Mouse (Mus musculus) embryonic facial prominence, embryonic 13.5 days (tissue): ENCODE data around the gene Ier3. TPM values are rescaled to one million over a fixed set of nuclear protein-coding genes. Genes with fewer than 3 reads are reported as not detected.
"Not testable (repeated sequence)": the region's sequence is repeated elsewhere in the genome, so short reads cannot be mapped to it uniquely, and the experiment has no call there.

Experiments used
- ATAC-seq: fragments of 200-750 bp; cut with Nextera tagmentation; 2 replicates; pipeline ENCODE4 v1.8.0; 2017; ENCODE audit warnings: low read depth; ENCODE audit not compliant: insufficient number of reproducible peaks, insufficient read depth, low FRiP score, low TSS enrichment
- H3K27ac ChIP-seq: fragments of 300-500 bp; sonication (generic); 2 replicates; pipeline ENCODE4 v1.5.1; 2015; ENCODE audit warnings: moderate library complexity, mild to moderate bottlenecking, inconsistent platforms
- H3K27me3 ChIP-seq: fragments of 300-500 bp; sonication (generic); 2 replicates; pipeline ENCODE4 v1.6.1; 2015; ENCODE audit warnings: mild to moderate bottlenecking, inconsistent platforms
- H3K36me3 ChIP-seq: fragments of 300-500 bp; sonication (generic); 2 replicates; pipeline ENCODE4 v1.6.1; 2015; ENCODE audit warnings: mild to moderate bottlenecking, inconsistent platforms
- H3K4me1 ChIP-seq: fragments of 300-500 bp; sonication (generic); 2 replicates; pipeline ENCODE4 v1.6.1; 2015; ENCODE audit warnings: inconsistent platforms
- H3K4me2 ChIP-seq: fragments of 300-500 bp; sonication (generic); 2 replicates; pipeline ENCODE4 v1.6.1; 2015; ENCODE audit warnings: moderate library complexity, mild to moderate bottlenecking, inconsistent platforms
- H3K4me3 ChIP-seq: fragments of 300-500 bp; sonication (generic); 2 replicates; pipeline ENCODE4 v1.5.1; 2015; ENCODE audit warnings: mild to moderate bottlenecking, inconsistent platforms
- H3K9ac ChIP-seq: fragments of 300-500 bp; sonication (generic); 2 replicates; pipeline ENCODE4 v1.6.1; 2015; ENCODE audit warnings: mild to moderate bottlenecking, inconsistent platforms
- H3K9me3 ChIP-seq: fragments of 300-500 bp; sonication (generic); 2 replicates; pipeline ENCODE4 v1.6.1; 2016; ENCODE audit warnings: inconsistent platforms
- WGBS: fragments of 180-500 bp; shearing (Covaris S2); methylation state at CpG from one replicate; pipeline ENCODE4 v1.1.7; 2015; ENCODE audit warnings: mixed read lengths; 5-methylcytosine and 5-hydroxymethylcytosine counted together
- polyA plus RNA-seq: library from polyadenylated mRNA; unstranded; fragments of >200 nt; fragmentation: Nextera tagmentation; extraction: Ambion mirVana; gene quantifications from 2 replicates; pipeline ENCODE4 v1.2.1, GENCODE M21; 2015

Ier3 gene
- polyA plus RNA-seq, 1 experiment from 2014 or later = 20.1 TPM

DNA sequence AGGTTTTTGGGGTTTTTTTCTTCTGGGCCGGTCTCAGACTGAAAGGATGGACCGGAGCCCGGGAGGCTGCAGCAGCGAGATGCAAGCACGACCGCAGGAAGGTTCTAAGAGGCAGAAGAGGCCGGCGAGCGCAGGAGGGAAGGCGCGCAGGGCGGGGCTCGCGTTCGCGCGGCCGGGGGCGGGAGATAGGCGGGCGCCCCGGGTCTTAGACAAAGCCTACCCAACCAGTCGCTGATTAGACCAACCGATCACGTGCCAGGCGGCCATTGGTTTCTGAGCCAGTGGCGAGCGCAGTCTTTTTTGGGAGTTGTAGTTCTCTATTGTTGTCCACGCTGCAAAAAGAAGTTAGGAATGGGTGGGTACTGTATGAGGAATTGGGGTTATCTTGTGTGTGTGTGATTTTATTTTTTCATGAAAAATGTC is 16.6 kb downstream of the Ier3 start, which contains the start of gene Tubb5:
Gene Tubb5, minus strand, starts transcription at position 185 of the 423 bp plus-strand sequence.
- peak within 1 kb of the TSS; percentile 98 for H3K27ac ChIP-seq
- H3K4me3 ChIP-seq = peak within 1 kb of the TSS; percentile 86
- ATAC-seq = peak; percentile 83
- no peaks in the 10 kb centered on the region for H3K27me3 ChIP-seq
- peak within 1 kb of the TSS; percentile 90 for H3K4me2 ChIP-seq
- under 1% methylated on average over 29 of the region's 29 CpGs for WGBS
- H3K9ac ChIP-seq = peak within 1 kb of the TSS; percentile 99
- peaks cover 44% of the 10 kb centered on the region for H3K4me1 ChIP-seq
- H3K36me3 ChIP-seq = peaks cover 38% of the 10 kb centered on the region
- H3K9me3 ChIP-seq = no peaks in the 10 kb centered on the region

DNA sequence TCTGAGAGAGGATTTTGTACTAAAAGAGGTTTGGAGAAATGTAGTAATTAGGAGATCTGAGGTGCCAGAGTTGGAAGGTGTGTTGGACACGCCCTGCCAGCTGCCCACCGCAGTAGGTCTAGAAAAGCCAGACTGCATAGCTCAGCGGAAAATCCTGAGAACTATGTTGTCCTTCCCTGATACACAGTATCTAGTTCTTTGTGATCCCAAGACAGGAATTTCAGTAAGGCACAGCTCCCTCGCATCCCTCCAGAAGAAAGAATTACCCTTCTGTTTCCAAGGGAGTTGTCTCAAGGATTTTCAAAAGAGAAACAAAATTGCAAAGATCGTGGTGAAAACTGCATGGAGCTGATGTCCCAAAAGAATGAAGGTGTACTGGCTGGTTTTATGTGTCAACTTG is 17.1 kb downstream of the Ier3 start:
- no peaks in the 10 kb centered on the region for H3K27me3 ChIP-seq
- H3K4me2 ChIP-seq = peak overlapping the region; percentile 64
- ATAC-seq = no peak
- H3K36me3 ChIP-seq = peaks cover 34% of the 10 kb centered on the region
- H3K4me1 ChIP-seq = peaks cover 44% of the 10 kb centered on the region
- peak overlapping the region; percentile 99 for H3K9ac ChIP-seq
- no peaks in the 10 kb centered on the region for H3K9me3 ChIP-seq
- 0% methylated on average over 5 of the region's 5 CpGs for WGBS
- H3K4me3 ChIP-seq = peak overlapping the region; percentile 86
- H3K27ac ChIP-seq = peak overlapping the region; percentile 98

DNA sequence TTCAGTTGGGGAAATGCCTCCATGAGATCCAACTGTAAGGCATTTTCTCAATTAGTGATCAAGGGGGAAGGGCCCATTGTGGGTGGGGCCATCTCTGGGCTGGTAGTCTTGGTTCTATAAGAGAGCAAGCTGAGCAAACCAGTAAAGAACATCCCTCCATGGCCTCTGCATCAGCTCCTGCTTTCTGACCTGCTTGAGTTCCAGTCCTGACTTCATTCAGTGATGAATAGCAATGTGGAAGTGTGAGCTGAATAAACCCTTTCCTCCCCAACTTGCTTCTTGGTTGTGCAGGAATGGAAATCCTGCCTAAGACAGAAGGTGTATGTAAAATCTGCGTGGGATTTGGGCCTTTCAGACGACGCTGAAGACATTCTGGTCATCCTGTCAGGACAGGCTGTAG is 17.5 kb downstream of the Ier3 start:
- peaks cover 41% of the 10 kb centered on the region for H3K4me1 ChIP-seq
- not testable (repeated sequence) for ATAC-seq, H3K9me3 ChIP-seq, H3K27me3 ChIP-seq
- peak overlapping the region; percentile 86 for H3K4me3 ChIP-seq
- peak overlapping the region; percentile 99 for H3K9ac ChIP-seq
- peak overlapping the region; percentile 98 for H3K27ac ChIP-seq
- H3K36me3 ChIP-seq = peaks cover 29% of the 10 kb centered on the region
- WGBS = 42% methylated on average over 3 of the region's 3 CpGs
- peak overlapping the region; percentile 64 for H3K4me2 ChIP-seq

DNA sequence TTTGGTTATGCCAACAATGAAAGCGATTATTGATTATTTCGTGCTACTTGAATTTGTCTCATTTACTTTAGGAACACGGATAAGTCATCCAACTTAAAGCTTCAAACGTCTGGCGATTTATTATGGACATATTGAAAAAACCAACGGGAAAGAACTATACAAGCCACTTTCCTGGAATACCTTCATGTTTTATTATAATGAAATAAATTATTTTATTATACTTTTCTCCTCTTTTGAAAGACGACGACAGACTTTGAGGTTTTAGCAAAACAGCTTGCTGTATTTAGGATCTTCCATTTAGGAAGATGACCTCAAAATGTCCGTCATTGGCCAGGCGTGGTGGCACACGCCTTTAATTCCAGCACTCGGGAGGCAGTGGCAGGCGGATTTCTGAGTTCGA is 19.1 kb downstream of the Ier3 start:
- H3K27ac ChIP-seq = peak overlapping the region; percentile 65
- peaks cover 27% of the 10 kb centered on the region for H3K36me3 ChIP-seq
- peak overlapping the region; percentile 59 for H3K4me3 ChIP-seq
- H3K9ac ChIP-seq = peak overlapping the region; percentile 64
- 56% methylated on average over 14 of the region's 14 CpGs for WGBS
- H3K9me3 ChIP-seq = no peaks in the 10 kb centered on the region
- H3K4me2 ChIP-seq = peak overlapping the region; percentile 72
- no peaks in the 10 kb centered on the region for H3K27me3 ChIP-seq
- no peak for ATAC-seq
- peaks cover 26% of the 10 kb centered on the region for H3K4me1 ChIP-seq

DNA sequence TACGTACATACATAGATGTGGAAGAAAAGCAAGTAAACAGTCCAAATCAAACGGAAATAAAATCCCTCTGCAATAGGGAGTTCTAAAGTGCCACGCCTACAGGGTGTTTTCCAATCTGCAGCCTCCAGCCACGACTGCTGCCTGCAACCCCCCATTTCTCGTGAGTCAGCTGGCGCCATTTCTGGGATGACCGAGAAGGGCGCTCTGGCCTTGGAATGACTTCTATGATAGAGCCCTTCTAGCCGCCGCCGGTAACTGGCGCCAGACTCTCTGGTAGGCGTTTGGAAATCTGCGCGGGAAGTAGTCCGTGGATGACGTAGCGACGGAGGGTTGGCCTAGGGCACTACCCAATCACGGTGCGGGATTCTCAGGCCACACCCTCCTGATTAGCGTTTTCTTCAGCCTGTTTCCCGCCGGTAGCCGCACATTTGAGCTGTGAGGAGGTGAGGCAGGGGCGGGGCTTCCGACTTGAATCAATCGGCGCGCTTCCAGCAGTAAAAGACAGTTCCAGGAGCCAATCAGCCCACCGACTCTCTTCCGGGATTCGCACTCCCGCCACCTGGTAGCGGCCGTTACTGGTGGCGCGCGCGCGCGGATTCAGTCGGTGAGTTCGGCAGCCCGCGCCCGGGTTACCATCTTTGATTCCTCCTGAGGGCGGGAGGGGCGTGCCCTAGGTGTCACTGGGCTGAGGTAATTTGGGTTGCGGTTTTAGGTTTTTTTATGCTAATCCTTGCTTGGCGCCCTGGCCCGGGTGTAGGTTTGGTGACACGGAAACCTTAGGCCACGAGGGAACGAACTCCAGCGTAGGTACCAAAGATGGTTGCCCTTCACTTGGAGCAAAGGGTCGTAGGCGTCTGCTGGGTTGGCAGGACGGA is 19.8 kb downstream of the Ier3 start, which contains the start of gene Mdc1:
Gene Mdc1, plus strand, starts transcription at position 440 of the 875 bp plus-strand sequence.
- Histone ChIP-seq H3K4me1 (peaks cover 19% of the 10 kb centered on the region), H3K27ac (peak within 1 kb of the TSS; percentile 87), H3K4me2 (peak within 1 kb of the TSS; percentile 72), H3K27me3 (no peaks in the 10 kb centered on the region), H3K9me3 (no peaks in the 10 kb centered on the region), H3K36me3 (peaks cover 27% of the 10 kb centered on the region), H3K4me3 (peak within 1 kb of the TSS; percentile 59), H3K9ac (peak within 1 kb of the TSS; percentile 77)
- peak; percentile 87 for ATAC-seq
- under 1% methylated on average over 59 of the region's 59 CpGs for WGBS

DNA sequence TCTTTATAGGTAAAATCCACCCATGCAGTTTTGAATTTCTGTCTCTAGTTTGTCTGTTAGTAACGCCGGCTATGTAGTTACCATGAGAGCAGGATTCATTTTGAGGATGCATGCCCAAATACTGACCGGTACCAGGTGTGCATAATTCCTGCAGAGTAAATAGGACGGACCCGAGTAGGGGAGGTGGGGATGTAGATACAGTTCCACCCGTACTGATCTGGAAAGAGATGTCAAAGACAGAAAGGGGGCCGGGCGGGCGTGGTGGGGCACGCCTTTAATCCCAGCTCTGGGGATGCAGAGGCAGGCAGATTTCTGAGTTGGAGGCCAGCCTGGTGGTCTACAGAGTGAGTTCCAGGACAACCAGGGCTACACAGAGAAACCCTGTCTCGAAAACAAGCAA is 20.5 kb downstream of the Ier3 start:
- H3K9ac ChIP-seq = peak overlapping the region; percentile 77
- H3K27ac ChIP-seq = peak overlapping the region; percentile 87
- 18% methylated on average over 11 of the region's 11 CpGs for WGBS

DNA sequence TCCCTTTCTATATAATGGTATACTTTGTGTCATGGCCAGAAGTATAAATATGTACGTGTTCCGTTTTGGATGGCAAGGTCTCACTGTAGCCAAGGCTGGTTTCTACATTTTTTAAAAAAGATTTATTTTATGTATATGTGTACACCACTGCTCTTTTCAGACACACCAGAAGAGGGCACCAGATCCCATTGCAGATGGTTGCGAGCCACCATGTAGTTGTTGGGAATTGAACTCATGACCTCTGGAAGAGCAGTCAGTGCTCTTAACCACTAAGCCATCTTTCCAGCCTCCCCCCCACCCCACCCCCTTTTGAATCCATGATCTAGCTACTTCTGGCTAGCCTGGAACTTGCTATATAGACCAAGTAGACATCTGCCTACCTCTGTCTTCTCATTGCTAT is 22.0 kb downstream of the Ier3 start:
- H3K4me1 ChIP-seq = peaks cover 17% of the 10 kb centered on the region
- H3K4me2 ChIP-seq = no peak overlapping the region
- H3K4me3 ChIP-seq = no peak overlapping the region
- 93% methylated on average over 3 of the region's 3 CpGs for WGBS
- H3K27ac ChIP-seq = no peak overlapping the region
- no peaks in the 10 kb centered on the region for H3K27me3 ChIP-seq
- ATAC-seq = no peak
- H3K9me3 ChIP-seq = no peaks in the 10 kb centered on the region
- H3K9ac ChIP-seq = no peak overlapping the region
- peaks cover 43% of the 10 kb centered on the region for H3K36me3 ChIP-seq

More for the DNA sequence above, 20.5 kb downstream of the Ier3 start:
- H3K4me3 ChIP-seq = peak overlapping the region; percentile 59
- peaks cover 17% of the 10 kb centered on the region for H3K4me1 ChIP-seq
- H3K4me2 ChIP-seq = peak overlapping the region; percentile 72
- ATAC-seq = no peak
- H3K9me3 ChIP-seq = no peaks in the 10 kb centered on the region
- H3K36me3 ChIP-seq = peaks cover 27% of the 10 kb centered on the region
- H3K27me3 ChIP-seq = no peaks in the 10 kb centered on the region

DNA sequence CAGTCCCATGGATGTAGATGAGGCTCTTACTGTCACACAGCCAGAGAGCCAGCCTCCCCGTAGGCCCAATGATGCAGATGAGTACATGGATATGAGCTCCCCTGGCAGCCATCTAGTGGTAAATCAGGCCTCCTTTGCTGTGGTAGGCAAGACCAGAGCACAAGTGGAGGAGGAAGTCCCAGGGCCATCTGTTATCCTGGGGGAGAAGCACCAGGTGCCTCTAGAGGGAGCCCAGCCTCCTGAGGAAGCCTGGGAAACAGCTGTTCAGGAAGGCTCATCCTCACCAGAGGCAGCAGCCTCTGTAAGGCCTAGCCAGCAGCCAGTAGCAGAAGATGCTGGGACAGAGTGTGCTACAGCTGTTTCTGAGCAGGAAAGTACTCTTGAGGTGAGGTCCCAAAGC is 26.6 kb downstream of the Ier3 start:
- Histone ChIP-seq H3K9ac (0 out of 2 replicates have a peak overlapping the region, but pooled peaks have one; percentile 52), H3K36me3 (peaks cover 85% of the 10 kb centered on the region), H3K4me2 (no peak overlapping the region), H3K9me3 (no peaks in the 10 kb centered on the region), H3K4me3 (no peak overlapping the region), H3K4me1 (no peaks in the 10 kb centered on the region), H3K27me3 (no peaks in the 10 kb centered on the region), H3K27ac (no peak overlapping the region)
- 69% methylated on average over 1 of the region's 1 CpGs for WGBS
- ATAC-seq = no peak

DNA sequence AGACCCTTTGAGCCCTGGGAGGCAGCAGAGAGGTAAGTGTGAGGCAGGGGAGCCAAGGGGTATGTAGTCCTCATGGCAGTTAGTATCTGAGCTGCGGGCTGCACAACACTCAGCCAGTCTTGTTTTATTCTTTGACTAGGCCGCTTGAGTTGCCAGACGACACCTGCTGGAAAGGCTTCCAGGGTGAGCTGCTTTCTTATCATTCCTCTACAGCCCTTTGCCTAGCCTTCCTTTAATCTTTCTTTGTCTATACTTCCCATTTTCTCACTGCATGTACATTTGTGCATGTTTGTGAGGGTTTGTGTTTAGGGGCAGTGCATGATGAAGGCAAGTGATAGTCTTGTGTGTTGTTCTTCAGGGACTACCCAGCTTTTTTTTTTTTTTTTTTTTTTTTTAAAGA is 29.5 kb downstream of the Ier3 start:
- H3K4me1 ChIP-seq = no peaks in the 10 kb centered on the region
- no peak for ATAC-seq
- no peak overlapping the region for H3K4me2 ChIP-seq
- peaks cover 88% of the 10 kb centered on the region for H3K36me3 ChIP-seq
- no peak overlapping the region for H3K27ac ChIP-seq
- H3K4me3 ChIP-seq = no peak overlapping the region
- H3K9me3 ChIP-seq = no peaks in the 10 kb centered on the region
- H3K9ac ChIP-seq = no peak overlapping the region
- H3K27me3 ChIP-seq = no peaks in the 10 kb centered on the region
- WGBS = 86% methylated on average over 3 of the region's 3 CpGs

DNA sequence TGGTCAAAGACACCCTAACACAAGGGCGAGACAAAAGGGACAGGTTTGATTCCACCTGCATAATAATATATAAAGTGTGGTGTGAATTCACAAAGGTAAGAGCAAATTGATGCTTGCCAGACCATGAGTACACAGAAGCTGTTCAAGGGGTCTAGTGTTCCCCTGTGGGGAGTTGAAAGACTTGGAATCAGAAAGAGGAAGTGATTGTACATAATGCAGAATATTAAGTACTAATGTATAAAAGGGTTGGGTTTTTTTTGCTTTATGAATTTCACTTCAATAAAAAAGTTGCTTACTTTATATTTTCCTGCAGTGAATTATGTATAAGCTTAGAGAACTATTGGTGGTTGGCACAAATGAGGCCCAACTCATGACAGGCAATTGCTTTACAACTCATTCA is 37.9 kb downstream of the Ier3 start:
- Histone ChIP-seq H3K4me2 (no peak overlapping the region), H3K9me3 (no peaks in the 10 kb centered on the region), H3K4me1 (peaks cover 11% of the 10 kb centered on the region), H3K9ac (no peak overlapping the region), H3K4me3 (no peak overlapping the region), H3K36me3 (peaks cover 39% of the 10 kb centered on the region), H3K27me3 (no peaks in the 10 kb centered on the region), H3K27ac (no peak overlapping the region)
- 89% methylated on average over 1 of the region's 1 CpGs for WGBS
- no peak for ATAC-seq

DNA sequence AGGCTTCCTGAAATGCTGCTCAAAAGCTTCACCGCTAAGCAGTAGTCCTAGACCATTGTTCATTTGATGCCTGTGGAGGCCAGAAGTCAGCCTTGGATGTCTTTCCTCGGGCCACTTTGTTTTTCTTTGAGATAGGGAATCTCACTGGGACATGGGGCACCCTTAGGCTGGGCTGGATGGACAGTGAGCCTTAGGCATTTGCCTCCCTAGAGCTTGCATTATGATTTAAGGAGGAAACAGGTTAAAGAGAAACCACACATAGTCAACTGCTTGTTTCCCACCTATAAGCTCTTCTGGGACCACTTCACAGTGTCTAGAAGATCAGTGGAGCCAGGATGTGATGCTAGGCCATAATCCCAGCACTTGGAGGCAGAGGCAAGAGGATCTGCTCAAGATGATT is 38.4 kb downstream of the Ier3 start:
- WGBS = 68% methylated on average over 2 of the region's 2 CpGs
- H3K27ac ChIP-seq = no peak overlapping the region
- H3K4me3 ChIP-seq = no peak overlapping the region
- H3K36me3 ChIP-seq = peaks cover 34% of the 10 kb centered on the region
- H3K4me2 ChIP-seq = no peak overlapping the region
- no peak overlapping the region for H3K9ac ChIP-seq
- no peak for ATAC-seq
- H3K4me1 ChIP-seq = peaks cover 16% of the 10 kb centered on the region
- H3K27me3 ChIP-seq = no peaks in the 10 kb centered on the region
- no peaks in the 10 kb centered on the region for H3K9me3 ChIP-seq

DNA sequence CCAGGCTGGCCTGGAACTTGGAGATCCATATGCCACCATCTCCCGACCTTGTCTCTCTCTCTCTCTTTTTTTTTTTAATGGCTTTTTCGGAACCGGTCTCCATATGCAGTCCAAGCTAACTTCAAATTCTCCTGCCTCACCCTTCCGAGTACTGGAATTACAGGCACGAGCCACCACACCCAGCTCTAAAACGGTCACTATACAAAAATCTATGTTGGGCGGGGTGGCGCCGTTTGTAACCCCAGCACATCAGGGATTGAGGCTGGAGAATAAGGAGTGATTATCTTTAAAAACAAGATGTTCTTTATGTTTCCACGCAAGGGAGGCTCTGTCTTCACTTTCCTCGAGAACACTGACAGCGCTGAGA is 39.3 kb downstream of the Ier3 start:
- Histone ChIP-seq H3K27me3 (no peaks in the 10 kb centered on the region), H3K4me2 (peak overlapping the region; percentile 71), H3K4me1 (peaks cover 20% of the 10 kb centered on the region), H3K36me3 (peaks cover 31% of the 10 kb centered on the region), H3K27ac (peak overlapping the region; percentile 96), H3K4me3 (peak overlapping the region; percentile 75), H3K9ac (peak overlapping the region; percentile 79), H3K9me3 (no peaks in the 10 kb centered on the region)
- ATAC-seq = no peak
- WGBS = 3% methylated on average over 12 of the region's 12 CpGs
